Mouse (Mus musculus) ES-Bruce4 (cell line): Measurements from ENCODE around the gene Nedd8.

Experiments used
- CTCF ChIP-seq: IDR thresholded peaks from one replicate; pipeline ENCODE4 v1.8.1; 2011; ENCODE audit warnings: low read depth, low read length
- EP300 ChIP-seq: IDR thresholded peaks from 2 replicates; pipeline ENCODE4 v1.6.1; 2011; ENCODE audit warnings: low read depth, low read length; ENCODE audit not compliant: insufficient read depth

GRCm38 (mm10) chr14:55628077-55628827 lies 43.7 kb downstream of the Nedd8 start:
- TF ChIP-seq EP300 (no peak), CTCF (no peak)
